Mouse (Mus musculus): ENCODE results near the gene Ifnab. TPM values are rescaled to one million over a fixed set of nuclear protein-coding genes. Genes with fewer than 3 reads are reported as not detected.

Ifnab gene
- polyA plus RNA-seq, 1 experiment: not detected

- TF ChIP-seq TAL1 (IDR thresholded peaks at IDR 0.05; ENCODE audit: low read length) (no peak), GATA1 (IDR thresholded peaks at IDR 0.05; ENCODE audit: low read length) (no peak)
- H3K4me3 ChIP-seq (replicated peaks): peak overlapping the region; percentile 42
These were observed 49.9 kb downstream of the Ifnab start for GRCm38 (mm10) chr4:88641077-88641831.

GRCm38 (mm10) chr4:88640704-88641076 lies 50.5 kb downstream of the Ifnab start:
- TF ChIP-seq GATA1 (IDR thresholded peaks at IDR 0.05; ENCODE audit: low read length): no peak

More at GRCm38 (mm10) chr4:88641077-88641831, 49.9 kb downstream of the Ifnab start:
- Histone ChIP-seq H3K27me3 (ENCODE audit: control insufficient read depth) (no peaks in the 10 kb centered on the region), H3K4me1 (ENCODE audit: control insufficient read depth) (no peaks in the 10 kb centered on the region), H3K9me3 (ENCODE audit: control insufficient read depth, low read length) (peaks cover 8% of the 10 kb centered on the region; the same call in 1 of the 2 replicates), H3K36me3 (ENCODE audit: control insufficient read depth) (no peaks in the 10 kb centered on the region)

More at GRCm38 (mm10) chr4:88640704-88641076, 50.5 kb downstream of the Ifnab start:
- peaks cover 8% of the 10 kb centered on the region; the same call in 1 of the 2 replicates for H3K9me3 ChIP-seq (ENCODE audit: control insufficient read depth, low read length)
- no peaks in the 10 kb centered on the region for H3K4me1 ChIP-seq (ENCODE audit: control insufficient read depth)
- H3K27me3 ChIP-seq (ENCODE audit: control insufficient read depth): no peaks in the 10 kb centered on the region
- H3K4me3 ChIP-seq (replicated peaks): peak overlapping the region; percentile 42
- H3K36me3 ChIP-seq (ENCODE audit: control insufficient read depth): no peaks in the 10 kb centered on the region

Other genes starting within 250 kb of the Ifnab start
- gene Ifnb1, start 168.6 kb downstream of the Ifnab start, polyA plus RNA-seq (2012): not detected in 2 replicates
- gene Ifna15, start 133.1 kb downstream of the Ifnab start, polyA plus RNA-seq (2012): not detected in 2 replicates
- not detected in 2 replicates for gene Ifna14, start 119.6 kb downstream of the Ifnab start, polyA plus RNA-seq (2012)
- not detected in 2 replicates for gene Ifna9, start 99.0 kb downstream of the Ifnab start, polyA plus RNA-seq (2012)
- not detected in 2 replicates for gene Ifna12, start 88.0 kb downstream of the Ifnab start, polyA plus RNA-seq (2012)
- gene C87499, start 56.9 kb downstream of the Ifnab start, polyA plus RNA-seq (2012): 0.03 TPM in 1 of 2 replicates, not detected in the other
- not detected in 2 replicates for gene Ifna13, start 46.9 kb downstream of the Ifnab start, polyA plus RNA-seq (2012)
- not detected in 2 replicates for gene Ifna16, start 14.4 kb downstream of the Ifnab start, polyA plus RNA-seq (2012)
- not detected in 2 replicates for gene Ifna2, start 7.4 kb downstream of the Ifnab start, polyA plus RNA-seq (2012)
- 0.03 and 0.05 TPM in 2 replicates for gene Gm26566, start 30.4 kb upstream of the Ifnab start, polyA plus RNA-seq (2012)
- 0.08 and 0.10 TPM in 2 replicates for gene Klhl9, start 31.1 kb upstream of the Ifnab start, polyA plus RNA-seq (2012)
- gene Gm13271, start 63.5 kb upstream of the Ifnab start, polyA plus RNA-seq (2012): not detected in 2 replicates
- not detected in 2 replicates for gene Gm13283, start 68.8 kb upstream of the Ifnab start, polyA plus RNA-seq (2012)
- not detected in 2 replicates for gene Gm13290, start 82.5 kb upstream of the Ifnab start, polyA plus RNA-seq (2012)
- not detected in 2 replicates for gene Gm13289, start 85.6 kb upstream of the Ifnab start, polyA plus RNA-seq (2012)
- not detected in 2 replicates for gene Gm13272, start 88.5 kb upstream of the Ifnab start, polyA plus RNA-seq (2012)
- not detected in 2 replicates for gene Ifnz, start 90.8 kb upstream of the Ifnab start, polyA plus RNA-seq (2012)
- gene Gm13276, start 94.3 kb upstream of the Ifnab start, polyA plus RNA-seq (2012): not detected in 2 replicates
- gene Gm13277, start 97.3 kb upstream of the Ifnab start, polyA plus RNA-seq (2012): not detected in 2 replicates
- not detected in 2 replicates for gene Gm13278, start 100.2 kb upstream of the Ifnab start, polyA plus RNA-seq (2012)
- gene Gm13275, start 103.1 kb upstream of the Ifnab start, polyA plus RNA-seq (2012): not detected in 2 replicates
- not detected in 2 replicates for gene Gm13279, start 106.0 kb upstream of the Ifnab start, polyA plus RNA-seq (2012)
- gene Gm13285, start 108.3 kb upstream of the Ifnab start, polyA plus RNA-seq (2012): not detected in 2 replicates
- not detected in 2 replicates for gene Gm13287, start 111.9 kb upstream of the Ifnab start, polyA plus RNA-seq (2012)
- gene Gm13288, start 114.2 kb upstream of the Ifnab start, polyA plus RNA-seq (2012): not detected in 2 replicates
- not detected in 2 replicates for gene Ifna7, start 124.9 kb upstream of the Ifnab start, polyA plus RNA-seq (2012)
- not detected in 2 replicates for gene Ifna11, start 128.6 kb upstream of the Ifnab start, polyA plus RNA-seq (2012)
- gene Ifna6, start 136.1 kb upstream of the Ifnab start, polyA plus RNA-seq (2012): not detected in 2 replicates
- gene Ifna5, start 144.2 kb upstream of the Ifnab start, polyA plus RNA-seq (2012): not detected in 2 replicates
- gene Ifna4, start 150.5 kb upstream of the Ifnab start, polyA plus RNA-seq (2012): not detected in 2 replicates
- not detected in 2 replicates for gene Ifna1, start 158.7 kb upstream of the Ifnab start, polyA plus RNA-seq (2012)
- gene Ifne, start 188.8 kb upstream of the Ifnab start, polyA plus RNA-seq (2012): not detected in 2 replicates